Comparison of ENCODE assay signal across 1 mouse cellular context in the genomic region with DNA sequence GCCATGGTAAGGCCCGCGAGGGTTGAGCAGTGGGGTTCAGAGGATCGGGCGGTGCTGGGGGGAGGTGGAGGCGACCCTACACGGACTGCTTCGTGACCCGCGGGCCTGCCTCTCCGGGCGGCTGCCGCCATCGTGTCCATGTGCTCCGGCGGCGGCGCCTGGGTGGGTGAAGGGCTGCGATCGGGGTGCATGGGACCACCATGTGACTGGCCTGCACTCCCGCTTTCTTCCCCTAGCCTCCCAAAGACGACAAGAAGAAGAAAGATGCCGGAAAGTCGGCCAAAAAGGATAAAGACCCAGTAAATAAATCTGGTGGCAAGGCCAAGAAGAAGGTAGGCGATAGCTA.
TF ChIP-seq lines count a peak whose summit lies in the region.

No protein-coding gene starts in this region.

TF ChIP-seq in CH12.LX, 34 proteins besides CTCF, POLR2A, EP300 and RAD21 (continued from another document):
- TF ChIP-seq ELF1 (IDR thresholded peaks at IDR 0.05; ENCODE audit: low read depth, low read length): no peak
